Mouse (Mus musculus): Measurements from ENCODE around the gene Nmnat2.

Nmnat2 gene

GRCm38 (mm10) chr1:153122764-153123163, 168.0 kb downstream of the Nmnat2 start:
- DNase-seq (ENCODE audit: low read depth, low spot score): no peak

- no peak for DNase-seq (ENCODE audit: low read depth, low spot score)
Observed at GRCm38 (mm10) chr1:153124502-153124901, 169.7 kb downstream of the Nmnat2 start.

- no peak for DNase-seq (ENCODE audit: low read depth, low spot score)
Observed at GRCm38 (mm10) chr1:153125287-153126275, 170.8 kb downstream of the Nmnat2 start.

- DNase-seq (ENCODE audit: low read depth, low spot score): no peak
Observed at GRCm38 (mm10) chr1:153126491-153127381, 171.9 kb downstream of the Nmnat2 start.

- DNase-seq (ENCODE audit: low read depth, low spot score): no peak
Observed at GRCm38 (mm10) chr1:153127622-153128021, 172.8 kb downstream of the Nmnat2 start.

- no peak for DNase-seq (ENCODE audit: low read depth, low spot score)
Observed at GRCm38 (mm10) chr1:153128780-153129179, 174.0 kb downstream of the Nmnat2 start.

GRCm38 (mm10) chr1:153129992-153130713, 175.4 kb downstream of the Nmnat2 start:
- peak; percentile 65 for DNase-seq (ENCODE audit: low read depth, low spot score)

- no peak for DNase-seq (ENCODE audit: low read depth, low spot score)
Observed at GRCm38 (mm10) chr1:153133865-153134781, 179.3 kb downstream of the Nmnat2 start.

- no peak for DNase-seq (ENCODE audit: low read depth, low spot score)
Observed at GRCm38 (mm10) chr1:153136647-153137046, 181.9 kb downstream of the Nmnat2 start.

GRCm38 (mm10) chr1:153138486-153138885, 183.7 kb downstream of the Nmnat2 start:
- DNase-seq (ENCODE audit: low read depth, low spot score): no peak

GRCm38 (mm10) chr1:153139635-153140034, 184.8 kb downstream of the Nmnat2 start:
- no peak for DNase-seq (ENCODE audit: low read depth, low spot score)

GRCm38 (mm10) chr1:153140265-153140664, 185.5 kb downstream of the Nmnat2 start:
- DNase-seq (ENCODE audit: low read depth, low spot score): no peak

- DNase-seq (ENCODE audit: low read depth, low spot score): peak; percentile 65
Observed at GRCm38 (mm10) chr1:153140747-153141228, 186.0 kb downstream of the Nmnat2 start.

- no peak for DNase-seq (ENCODE audit: low read depth, low spot score)
Observed at GRCm38 (mm10) chr1:153144021-153144420, 189.2 kb downstream of the Nmnat2 start.

GRCm38 (mm10) chr1:153145791-153146190, 191.0 kb downstream of the Nmnat2 start:
- DNase-seq (ENCODE audit: low read depth, low spot score): no peak

- no peak for DNase-seq (ENCODE audit: low read depth, low spot score)
Observed at GRCm38 (mm10) chr1:153152594-153152993, 197.8 kb downstream of the Nmnat2 start.

GRCm38 (mm10) chr1:153153619-153154137, 198.9 kb downstream of the Nmnat2 start:
- peak; percentile 75 for DNase-seq (ENCODE audit: low read depth, low spot score)

GRCm38 (mm10) chr1:153155364-153155763, 200.6 kb downstream of the Nmnat2 start:
- DNase-seq (ENCODE audit: low read depth, low spot score): no peak

GRCm38 (mm10) chr1:153157021-153157623, 202.3 kb downstream of the Nmnat2 start:
- no peak for DNase-seq (ENCODE audit: low read depth, low spot score)

GRCm38 (mm10) chr1:153159137-153159536, 204.3 kb downstream of the Nmnat2 start:
- DNase-seq (ENCODE audit: low read depth, low spot score): no peak

Measured in R1 (cell line).